Mouse (Mus musculus): ENCODE results near the gene Ubl7. TPM values are rescaled to one million over a fixed set of nuclear protein-coding genes. Genes with fewer than 3 reads are reported as not detected.
"Not testable (repeated sequence)": the region's sequence is repeated elsewhere in the genome, so short reads cannot be mapped to it uniquely, and the experiment has no call there.

The Ubl7 gene
- polyA plus RNA-seq, 1 experiment from 2014 or later, result 120 TPM

- not testable (repeated sequence) for H3K4me1 ChIP-seq; H3K27me3 ChIP-seq; ATAC-seq (ENCODE audit: insufficient number of reproducible peaks, insufficient read depth, low FRiP score, low TSS enrichment, low read depth); H3K4me3 ChIP-seq; H3K4me2 ChIP-seq; H3K9ac ChIP-seq; H3K36me3 ChIP-seq; H3K27ac ChIP-seq; H3K9me3 ChIP-seq
- 73% methylated on average over 2 of the region's 2 CpGs for WGBS
Observed at GRCm38 (mm10) chr9:57881781-57882180, 29.0 kb upstream of the Ubl7 start.

DNA sequence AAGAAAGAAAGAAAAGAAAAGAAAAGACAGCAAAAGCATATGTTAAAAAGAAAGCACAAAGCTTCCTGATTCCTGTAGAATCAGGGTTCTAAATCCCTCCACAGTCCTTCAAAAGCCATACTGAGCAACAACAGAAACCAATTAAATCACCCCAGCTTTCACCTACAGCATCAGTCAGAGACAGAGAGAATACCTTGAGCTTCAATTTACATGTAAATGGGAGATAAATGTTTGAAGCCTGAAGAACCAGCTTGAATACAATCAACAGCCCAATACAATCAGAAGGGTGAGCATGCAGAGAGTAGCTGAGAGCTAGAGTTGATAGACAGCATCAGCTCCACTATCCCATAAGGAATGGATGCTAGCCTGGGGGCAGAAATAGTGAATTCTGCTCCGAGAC, 27.4 kb upstream of the Ubl7 start:
- WGBS, result 47% methylated on average over 1 of the region's 1 CpGs
- Histone ChIP-seq H3K4me1 (no peaks in the 10 kb centered on the region), H3K4me2 (no peak overlapping the region), H3K36me3 (no peaks in the 10 kb centered on the region), H3K4me3 (no peak overlapping the region), H3K27ac (no peak overlapping the region), H3K9me3 (no peaks in the 10 kb centered on the region), H3K9ac (no peak overlapping the region), H3K27me3 (no peaks in the 10 kb centered on the region)
- ATAC-seq (ENCODE audit: insufficient number of reproducible peaks, insufficient read depth, low FRiP score, low TSS enrichment, low read depth), result no peak

DNA sequence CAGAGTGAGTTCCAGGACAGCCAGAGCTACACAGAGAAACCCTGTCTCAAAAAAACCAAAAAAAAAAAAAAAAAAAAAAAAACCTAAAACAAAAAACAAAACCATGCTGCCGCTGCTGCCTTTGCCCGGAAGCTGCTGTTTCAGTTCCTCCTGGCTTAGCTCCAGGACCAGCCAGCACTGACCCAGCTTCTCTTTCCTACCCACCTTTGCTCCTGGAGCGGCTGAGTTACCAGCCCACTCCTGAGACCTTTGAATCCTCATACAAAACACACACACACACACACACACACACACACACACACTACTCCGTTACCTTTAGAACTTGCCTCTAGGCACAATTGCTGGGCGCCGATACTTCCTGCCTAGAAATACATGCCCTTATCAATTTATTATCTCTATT, 22.7 kb upstream of the Ubl7 start:
- Histone ChIP-seq H3K27ac (no peak overlapping the region), H3K4me2 (no peak overlapping the region), H3K27me3 (no peaks in the 10 kb centered on the region), H3K9ac (no peak overlapping the region), H3K4me1 (no peaks in the 10 kb centered on the region), H3K36me3 (no peaks in the 10 kb centered on the region), H3K4me3 (no peak overlapping the region), H3K9me3 (no peaks in the 10 kb centered on the region)
- WGBS, result 68% methylated on average over 6 of the region's 6 CpGs
- no peak for ATAC-seq (ENCODE audit: insufficient number of reproducible peaks, insufficient read depth, low FRiP score, low TSS enrichment, low read depth)

- 32% methylated on average over 10 of the region's 10 CpGs for WGBS
- Histone ChIP-seq H3K9me3 (no peaks in the 10 kb centered on the region), H3K9ac (no peak overlapping the region), H3K4me2 (no peak overlapping the region), H3K27ac (no peak overlapping the region), H3K36me3 (no peaks in the 10 kb centered on the region), H3K27me3 (no peaks in the 10 kb centered on the region), H3K4me3 (no peak overlapping the region), H3K4me1 (0 out of 2 replicates have a peak, but pooled peaks cover 3% of the 10 kb centered on the region)
- ATAC-seq (ENCODE audit: insufficient number of reproducible peaks, insufficient read depth, low FRiP score, low TSS enrichment, low read depth), result no peak
Observed at GRCm38 (mm10) chr9:57900478-57900877, 10.3 kb upstream of the Ubl7 start.

DNA sequence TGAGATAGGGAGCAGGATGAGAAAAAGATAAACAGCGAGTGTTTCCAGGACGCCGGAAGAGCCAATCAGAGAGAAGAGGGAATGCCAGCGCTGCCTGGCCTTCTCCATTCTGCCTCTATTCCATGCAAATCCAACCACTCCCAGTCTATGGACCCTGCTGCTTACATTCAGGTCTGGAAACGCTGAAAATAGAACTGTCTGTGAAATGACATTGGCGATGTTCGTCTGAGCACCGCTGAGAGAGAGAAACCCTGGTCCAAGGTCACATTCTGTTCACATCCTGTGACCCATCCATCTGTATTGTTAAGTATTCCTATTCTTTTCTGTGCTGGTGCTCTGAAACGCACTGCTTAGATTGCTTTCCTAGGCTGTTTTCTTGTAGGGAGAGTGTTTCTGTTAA, 9.6 kb upstream of the Ubl7 start:
- Histone ChIP-seq H3K4me1 (0 out of 2 replicates have a peak, but pooled peaks cover 3% of the 10 kb centered on the region), H3K4me3 (no peak overlapping the region), H3K27me3 (no peaks in the 10 kb centered on the region), H3K9me3 (no peaks in the 10 kb centered on the region), H3K9ac (no peak overlapping the region; the same call in 1 of the 2 replicates), H3K4me2 (no peak overlapping the region), H3K36me3 (no peaks in the 10 kb centered on the region), H3K27ac (no peak overlapping the region)
- WGBS, result 44% methylated on average over 9 of the region's 9 CpGs
- no peak for ATAC-seq (ENCODE audit: insufficient number of reproducible peaks, insufficient read depth, low FRiP score, low TSS enrichment, low read depth)

GRCm38 (mm10) chr9:57901601-57902000, 9.2 kb upstream of the Ubl7 start:
- Histone ChIP-seq H3K4me3 (no peak overlapping the region), H3K27ac (no peak overlapping the region), H3K4me2 (no peak overlapping the region), H3K36me3 (no peaks in the 10 kb centered on the region), H3K27me3 (no peaks in the 10 kb centered on the region), H3K9ac (no peak overlapping the region; the same call in 1 of the 2 replicates), H3K9me3 (no peaks in the 10 kb centered on the region), H3K4me1 (0 out of 2 replicates have a peak, but pooled peaks cover 3% of the 10 kb centered on the region)
- no peak for ATAC-seq (ENCODE audit: insufficient number of reproducible peaks, insufficient read depth, low FRiP score, low TSS enrichment, low read depth)
- 75% methylated on average over 3 of the region's 3 CpGs for WGBS

DNA sequence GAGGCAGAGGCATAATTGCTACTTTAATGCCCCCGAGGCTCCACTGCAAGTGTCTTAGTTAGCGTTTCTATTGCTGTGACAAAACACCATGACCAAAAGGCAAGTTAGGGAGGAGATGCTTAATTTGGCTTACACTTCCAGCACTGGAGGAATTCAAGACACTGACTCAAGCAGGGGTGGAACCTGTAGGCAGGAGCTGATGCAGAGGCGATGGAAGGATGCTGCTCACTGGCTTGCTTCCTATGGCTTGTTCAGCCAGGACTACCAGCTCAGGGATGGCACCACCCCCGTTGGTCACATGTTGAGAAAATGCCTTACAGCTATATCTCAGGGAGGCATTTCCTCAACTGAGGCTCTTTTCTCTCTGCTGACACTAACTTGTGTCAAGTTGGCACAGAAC, 8.6 kb upstream of the Ubl7 start:
- Histone ChIP-seq H3K9me3 (no peaks in the 10 kb centered on the region), H3K4me1 (0 out of 2 replicates have a peak, but pooled peaks cover 3% of the 10 kb centered on the region), H3K4me3 (no peak overlapping the region), H3K4me2 (no peak overlapping the region), H3K9ac (no peak overlapping the region), H3K27me3 (no peaks in the 10 kb centered on the region), H3K27ac (no peak overlapping the region), H3K36me3 (no peaks in the 10 kb centered on the region)
- WGBS, result 60% methylated on average over 4 of the region's 4 CpGs
- ATAC-seq (ENCODE audit: insufficient number of reproducible peaks, insufficient read depth, low FRiP score, low TSS enrichment, low read depth), result no peak

- ATAC-seq (ENCODE audit: insufficient number of reproducible peaks, insufficient read depth, low FRiP score, low TSS enrichment, low read depth), result no peak
- 83% methylated on average over 8 of the region's 8 CpGs for WGBS
- Histone ChIP-seq H3K4me1 (0 out of 2 replicates have a peak, but pooled peaks cover 3% of the 10 kb centered on the region), H3K4me3 (no peak overlapping the region), H3K9ac (no peak overlapping the region), H3K36me3 (no peaks in the 10 kb centered on the region), H3K9me3 (no peaks in the 10 kb centered on the region), H3K27me3 (no peaks in the 10 kb centered on the region), H3K4me2 (no peak overlapping the region), H3K27ac (no peak overlapping the region)
Observed at GRCm38 (mm10) chr9:57903589-57904249, 7.1 kb upstream of the Ubl7 start.

- Histone ChIP-seq H3K4me2 (no peak overlapping the region), H3K27ac (no peak overlapping the region), H3K4me3 (no peak overlapping the region), H3K9ac (no peak overlapping the region), H3K9me3 (no peaks in the 10 kb centered on the region), H3K36me3 (no peaks in the 10 kb centered on the region), H3K4me1 (0 out of 2 replicates have a peak, but pooled peaks cover 3% of the 10 kb centered on the region), H3K27me3 (no peaks in the 10 kb centered on the region)
- WGBS, result 85% methylated on average over 5 of the region's 5 CpGs
- no peak for ATAC-seq (ENCODE audit: insufficient number of reproducible peaks, insufficient read depth, low FRiP score, low TSS enrichment, low read depth)
Observed at GRCm38 (mm10) chr9:57904250-57904644, 6.5 kb upstream of the Ubl7 start.

DNA sequence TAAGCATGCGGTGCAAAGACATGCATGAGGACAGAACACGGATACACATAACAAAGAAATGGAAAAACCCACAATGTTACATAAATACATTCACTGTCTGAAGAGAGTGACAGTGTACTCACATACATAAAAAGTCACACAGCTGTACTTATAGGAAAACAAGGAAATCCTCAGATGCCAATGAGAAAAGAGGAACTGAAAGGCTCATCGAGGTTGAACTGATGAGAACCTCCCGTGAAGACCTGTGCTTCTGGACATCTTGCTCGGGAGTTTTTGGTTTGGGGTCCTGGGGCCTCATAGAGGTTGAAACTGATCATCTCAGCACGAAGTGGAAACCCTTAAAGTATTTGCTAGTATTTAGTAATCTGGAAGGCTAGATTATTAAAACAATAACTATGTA, 3.6 kb upstream of the Ubl7 start:
- H3K4me1 ChIP-seq, result peaks cover 13% of the 10 kb centered on the region
- no peak overlapping the region for H3K27ac ChIP-seq
- H3K4me2 ChIP-seq, result no peak overlapping the region
- H3K9me3 ChIP-seq, result no peaks in the 10 kb centered on the region
- 79% methylated on average over 6 of the region's 6 CpGs for WGBS
- H3K36me3 ChIP-seq, result no peaks in the 10 kb centered on the region
- H3K27me3 ChIP-seq, result no peaks in the 10 kb centered on the region
- H3K4me3 ChIP-seq, result no peak overlapping the region
- no peak overlapping the region for H3K9ac ChIP-seq
- no peak for ATAC-seq (ENCODE audit: insufficient number of reproducible peaks, insufficient read depth, low FRiP score, low TSS enrichment, low read depth)

GRCm38 (mm10) chr9:57912571-57912970, 1.8 kb downstream of the Ubl7 start:
- H3K27me3 ChIP-seq, result no peaks in the 10 kb centered on the region
- peak overlapping the region; percentile 5; the same call in 1 of the 2 replicates for H3K4me2 ChIP-seq

DNA sequence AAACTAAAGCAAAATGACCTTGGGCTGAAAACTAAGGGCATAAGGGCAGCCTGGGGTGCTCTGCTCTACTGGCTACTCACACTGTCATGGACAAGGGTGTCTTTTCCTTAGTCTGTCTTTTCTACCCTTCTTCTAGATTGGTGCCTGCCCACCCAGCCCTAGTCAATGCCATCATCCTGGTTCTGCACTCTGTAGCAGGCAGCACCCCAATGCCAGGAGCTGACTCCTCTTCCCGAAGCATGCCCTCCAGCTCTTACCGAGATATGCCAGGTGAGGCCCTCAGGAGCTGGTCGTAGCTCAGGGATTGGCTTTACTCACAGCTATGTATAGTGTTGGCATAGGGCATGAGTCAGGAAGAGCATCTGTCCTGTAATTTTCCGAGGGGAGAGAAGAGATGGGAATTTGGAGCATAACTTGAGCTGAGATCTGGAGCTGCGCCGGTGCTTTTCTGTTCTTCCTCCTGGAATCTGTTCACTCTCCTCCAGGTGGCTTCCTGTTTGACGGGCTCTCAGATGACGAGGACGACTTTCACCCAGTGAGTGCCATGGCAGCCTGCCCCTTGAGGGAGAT, 10.8 kb downstream of the Ubl7 start:
- no peak overlapping the region for H3K27ac ChIP-seq
- no peaks in the 10 kb centered on the region for H3K4me1 ChIP-seq
- peaks cover 84% of the 10 kb centered on the region for H3K36me3 ChIP-seq
- 91% methylated on average over 9 of the region's 9 CpGs for WGBS
- no peaks in the 10 kb centered on the region for H3K9me3 ChIP-seq
- no peak for ATAC-seq (ENCODE audit: insufficient number of reproducible peaks, insufficient read depth, low FRiP score, low TSS enrichment, low read depth)
- no peak overlapping the region for H3K4me3 ChIP-seq
- no peaks in the 10 kb centered on the region for H3K27me3 ChIP-seq
- no peak overlapping the region for H3K9ac ChIP-seq
- no peak overlapping the region for H3K4me2 ChIP-seq

More at GRCm38 (mm10) chr9:57912571-57912970, 1.8 kb downstream of the Ubl7 start:
- no peak overlapping the region for H3K9ac ChIP-seq
- H3K4me3 ChIP-seq, result no peak overlapping the region
- no peak overlapping the region for H3K27ac ChIP-seq
- ATAC-seq (ENCODE audit: insufficient number of reproducible peaks, insufficient read depth, low FRiP score, low TSS enrichment, low read depth), result no peak
- H3K9me3 ChIP-seq, result no peaks in the 10 kb centered on the region
- H3K4me1 ChIP-seq, result peaks cover 13% of the 10 kb centered on the region
- peaks cover 16% of the 10 kb centered on the region for H3K36me3 ChIP-seq
- WGBS, result 76% methylated on average over 5 of the region's 5 CpGs

Data from embryonic facial prominence, embryonic 13.5 days (tissue).